Mouse (Mus musculus): ENCODE data around the gene Slc2a4. TPM values are rescaled to one million over a fixed set of nuclear protein-coding genes. Genes with fewer than 3 reads are reported as not detected.

Slc2a4 gene
- polyA plus RNA-seq, 1 experiment from 2014 or later = 22.4 TPM

DNA sequence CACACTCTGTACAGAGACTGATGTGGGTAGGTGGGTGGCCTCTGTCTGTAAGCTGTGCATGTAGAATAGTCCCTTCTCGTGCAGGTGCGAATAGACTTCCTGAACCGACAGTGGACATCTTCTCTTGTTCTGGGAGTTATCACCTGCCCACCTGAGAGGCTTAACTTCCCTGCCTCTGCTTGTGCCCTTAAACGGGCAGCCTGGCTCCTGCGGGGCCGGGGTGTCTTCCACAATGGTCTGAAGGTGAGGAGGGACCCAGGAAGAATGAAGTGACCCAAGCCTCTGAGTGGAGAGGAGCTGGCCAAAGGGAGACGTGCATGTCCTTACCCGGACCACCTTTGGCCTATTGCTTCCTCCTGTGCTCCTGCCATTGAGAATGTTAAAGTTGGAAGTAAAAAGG lies 37.8 kb downstream of the Slc2a4 start:
- Histone ChIP-seq H3K9me3 (ENCODE audit: low read length) (no peaks in the 10 kb centered on the region), H3K36me3 (ENCODE audit: insufficient read depth, low read length) (peaks cover 82% of the 10 kb centered on the region), H3K27me3 (ENCODE audit: insufficient read depth, low read length) (no peaks in the 10 kb centered on the region), H3K4me2 (replicated peaks; ENCODE audit: low read depth, low read length) (no peak overlapping the region), H3K27ac (ENCODE audit: low read length) (no peak overlapping the region), H3K4me1 (ENCODE audit: insufficient read depth, low read length) (peaks cover 14% of the 10 kb centered on the region), H3K4me3 (ENCODE audit: low read length) (no peak overlapping the region), H3K9ac (replicated peaks; ENCODE audit: low read length) (no peak overlapping the region)
- WGBS = 89% methylated on average over 8 of the region's 8 CpGs
- no peak for ATAC-seq (ENCODE audit: low FRiP score, low TSS enrichment)

DNA sequence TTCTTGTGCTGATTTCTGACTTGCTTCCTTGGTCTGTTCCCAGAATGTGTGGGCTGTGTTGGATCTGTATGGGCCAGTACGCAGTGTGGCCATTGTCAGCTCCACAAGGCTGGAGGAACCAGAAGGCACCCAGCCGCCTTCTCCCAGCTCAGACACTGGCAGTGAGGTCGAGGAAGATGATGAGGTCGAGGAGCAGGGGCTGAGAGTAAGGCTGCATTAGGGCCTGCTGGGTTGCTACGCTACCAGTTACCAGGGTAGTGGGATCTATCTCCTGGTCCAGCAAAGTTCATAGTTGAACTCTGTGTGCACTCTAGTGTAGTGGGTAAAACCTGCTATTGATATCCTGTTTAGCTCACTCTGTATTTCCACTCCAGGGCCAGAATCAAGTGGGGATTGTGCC lies 38.8 kb downstream of the Slc2a4 start:
- ATAC-seq (ENCODE audit: low FRiP score, low TSS enrichment) = no peak
- Histone ChIP-seq H3K36me3 (ENCODE audit: insufficient read depth, low read length) (peaks cover 87% of the 10 kb centered on the region), H3K4me1 (ENCODE audit: insufficient read depth, low read length) (peaks cover 7% of the 10 kb centered on the region), H3K4me3 (ENCODE audit: low read length) (no peak overlapping the region), H3K9ac (replicated peaks; ENCODE audit: low read length) (no peak overlapping the region), H3K4me2 (replicated peaks; ENCODE audit: low read depth, low read length) (no peak overlapping the region), H3K9me3 (ENCODE audit: low read length) (no peaks in the 10 kb centered on the region), H3K27me3 (ENCODE audit: insufficient read depth, low read length) (no peaks in the 10 kb centered on the region), H3K27ac (ENCODE audit: low read length) (no peak overlapping the region)
- 91% methylated on average over 5 of the region's 5 CpGs for WGBS

DNA sequence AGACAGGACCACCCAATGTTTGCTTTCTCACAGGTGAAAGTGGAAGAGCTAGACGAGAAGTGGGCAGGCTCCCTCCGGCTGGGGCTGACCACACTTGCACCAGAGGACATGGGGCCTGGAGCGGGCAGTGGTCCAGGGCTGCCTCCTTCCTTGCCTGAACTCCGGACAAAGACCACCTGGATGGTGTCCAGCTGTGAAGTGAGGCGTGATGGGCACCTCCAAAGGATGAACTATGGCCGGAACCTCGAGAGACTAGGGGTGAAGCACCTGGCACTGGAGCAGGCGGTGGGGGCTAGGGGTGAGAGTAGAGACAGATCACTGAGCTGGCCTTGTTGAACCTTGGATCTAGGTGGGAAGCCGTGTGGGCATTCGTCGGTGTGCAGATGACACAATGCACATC lies 39.3 kb downstream of the Slc2a4 start:
- H3K9ac ChIP-seq (replicated peaks; ENCODE audit: low read length) = no peak overlapping the region
- 87% methylated on average over 11 of the region's 11 CpGs for WGBS
- H3K36me3 ChIP-seq (ENCODE audit: insufficient read depth, low read length) = peaks cover 92% of the 10 kb centered on the region
- no peak overlapping the region for H3K4me3 ChIP-seq (ENCODE audit: low read length)
- no peak overlapping the region for H3K27ac ChIP-seq (ENCODE audit: low read length)
- no peak for ATAC-seq (ENCODE audit: low FRiP score, low TSS enrichment)
- no peak overlapping the region for H3K4me2 ChIP-seq (replicated peaks; ENCODE audit: low read depth, low read length)
- H3K27me3 ChIP-seq (ENCODE audit: insufficient read depth, low read length) = no peaks in the 10 kb centered on the region
- peaks cover 7% of the 10 kb centered on the region for H3K4me1 ChIP-seq (ENCODE audit: insufficient read depth, low read length)
- H3K9me3 ChIP-seq (ENCODE audit: low read length) = no peaks in the 10 kb centered on the region

DNA sequence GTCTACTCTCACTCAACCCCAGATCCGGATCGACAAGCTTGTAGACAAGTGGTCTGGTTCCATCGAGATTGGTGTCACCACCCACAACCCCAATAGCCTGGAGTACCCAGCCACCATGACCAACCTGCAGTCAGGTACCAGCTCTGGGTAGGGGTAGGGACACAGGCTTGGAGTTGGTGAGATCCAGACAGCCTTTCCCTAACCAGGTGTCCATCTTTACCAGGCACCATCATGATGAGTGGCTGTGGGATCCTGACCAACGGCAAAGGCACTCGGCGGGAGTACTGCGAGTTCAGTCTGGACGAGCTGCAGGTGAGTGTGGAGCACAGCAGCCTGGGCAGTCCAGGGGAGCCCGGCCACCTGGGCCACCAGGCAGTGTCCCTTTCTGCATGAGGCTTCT lies 43.7 kb downstream of the Slc2a4 start:
- Histone ChIP-seq H3K4me3 (ENCODE audit: low read length) (no peak overlapping the region), H3K27ac (ENCODE audit: low read length) (no peak overlapping the region), H3K4me2 (replicated peaks; ENCODE audit: low read depth, low read length) (no peak overlapping the region), H3K36me3 (ENCODE audit: insufficient read depth, low read length) (peaks cover 54% of the 10 kb centered on the region), H3K27me3 (ENCODE audit: insufficient read depth, low read length) (no peaks in the 10 kb centered on the region), H3K4me1 (ENCODE audit: insufficient read depth, low read length) (peaks cover 24% of the 10 kb centered on the region), H3K9ac (replicated peaks; ENCODE audit: low read length) (no peak overlapping the region), H3K9me3 (ENCODE audit: low read length) (no peaks in the 10 kb centered on the region)
- 95% methylated on average over 9 of the region's 9 CpGs for WGBS
- no peak for ATAC-seq (ENCODE audit: low FRiP score, low TSS enrichment)

DNA sequence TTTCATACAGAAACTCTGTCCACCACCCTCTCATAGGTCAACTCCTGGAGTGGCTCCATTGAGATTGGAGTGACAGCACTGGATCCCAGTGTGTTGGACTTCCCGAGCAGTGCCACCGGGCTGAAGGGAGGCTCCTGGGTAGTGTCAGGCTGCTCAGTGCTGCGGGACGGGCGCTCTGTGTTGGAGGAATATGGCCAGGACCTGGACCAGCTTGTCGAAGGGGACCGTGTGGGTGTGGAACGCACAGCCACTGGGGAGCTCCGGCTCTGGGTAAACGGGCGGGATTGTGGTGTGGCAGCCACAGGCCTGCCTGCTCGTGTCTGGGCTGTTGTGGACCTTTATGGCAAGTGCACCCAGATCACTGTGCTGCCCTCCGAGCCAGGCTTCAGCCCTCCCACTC lies 45.0 kb downstream of the Slc2a4 start:
- WGBS = 82% methylated on average over 13 of the region's 13 CpGs
- Histone ChIP-seq H3K27ac (ENCODE audit: low read length) (no peak overlapping the region), H3K36me3 (ENCODE audit: insufficient read depth, low read length) (peaks cover 41% of the 10 kb centered on the region), H3K4me1 (ENCODE audit: insufficient read depth, low read length) (peaks cover 31% of the 10 kb centered on the region), H3K9me3 (ENCODE audit: low read length) (no peaks in the 10 kb centered on the region), H3K27me3 (ENCODE audit: insufficient read depth, low read length) (no peaks in the 10 kb centered on the region), H3K4me2 (replicated peaks; ENCODE audit: low read depth, low read length) (peak overlapping the region; percentile 93), H3K4me3 (ENCODE audit: low read length) (no peak overlapping the region; the same call in 1 of the 2 replicates), H3K9ac (replicated peaks; ENCODE audit: low read length) (no peak overlapping the region)
- no peak for ATAC-seq (ENCODE audit: low FRiP score, low TSS enrichment)

DNA sequence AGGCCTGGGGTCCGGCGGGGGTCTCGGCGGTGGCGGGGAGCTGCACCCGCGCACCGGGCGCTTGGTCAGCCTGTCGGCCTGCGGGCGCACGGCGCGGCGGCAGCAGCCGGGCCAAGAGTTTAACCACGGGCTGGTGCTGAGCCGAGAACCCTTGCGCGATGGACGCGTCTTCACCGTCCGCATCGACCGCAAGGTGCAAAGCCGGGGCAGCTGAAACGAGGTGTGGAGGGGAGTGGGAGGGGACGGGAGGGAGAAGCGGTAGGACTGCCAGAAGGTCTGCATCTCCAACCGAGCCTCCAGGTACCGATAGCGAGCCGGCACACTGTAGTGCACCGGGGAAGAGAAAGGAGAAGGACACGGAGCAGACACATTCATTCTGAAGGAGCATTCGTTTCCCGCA lies 46.0 kb downstream of the Slc2a4 start:
- ATAC-seq (ENCODE audit: low FRiP score, low TSS enrichment) = 0 out of 2 replicates have a peak, but pooled peaks have one; percentile 1
- under 1% methylated on average over 38 of the region's 39 CpGs for WGBS

DNA sequence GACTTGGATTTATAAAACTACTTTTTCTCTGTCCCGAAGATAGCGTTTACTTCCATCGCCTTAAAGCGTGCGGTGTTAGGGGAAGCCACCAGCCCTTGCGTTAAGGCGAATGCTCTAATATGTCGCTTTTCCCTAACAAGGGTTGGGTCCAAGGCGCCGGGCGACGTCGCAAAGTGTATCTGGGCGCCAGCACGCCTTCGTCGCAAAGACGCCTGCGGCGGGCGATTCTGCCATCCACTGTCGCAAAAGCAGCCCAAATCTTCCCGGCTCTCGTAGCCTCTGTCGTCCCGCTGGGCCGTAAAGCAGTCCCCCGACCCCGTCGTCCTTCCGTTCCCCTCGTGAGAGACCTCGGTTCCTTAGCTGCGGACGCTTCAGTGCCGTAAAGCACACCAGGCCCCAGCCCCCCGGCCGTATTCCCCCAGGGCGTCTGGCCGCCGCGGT lies 46.6 kb downstream of the Slc2a4 start:
- no peaks in the 10 kb centered on the region for H3K9me3 ChIP-seq (ENCODE audit: low read length)
- H3K4me1 ChIP-seq (ENCODE audit: insufficient read depth, low read length) = peaks cover 31% of the 10 kb centered on the region
- H3K4me3 ChIP-seq (ENCODE audit: low read length) = peak overlapping the region; percentile 88
- peak overlapping the region; percentile 93 for H3K4me2 ChIP-seq (replicated peaks; ENCODE audit: low read depth, low read length)
- H3K36me3 ChIP-seq (ENCODE audit: insufficient read depth, low read length) = peaks cover 25% of the 10 kb centered on the region
- no peaks in the 10 kb centered on the region for H3K27me3 ChIP-seq (ENCODE audit: insufficient read depth, low read length)
- H3K9ac ChIP-seq (replicated peaks; ENCODE audit: low read length) = peak overlapping the region; percentile 99
- H3K27ac ChIP-seq (ENCODE audit: low read length) = peak overlapping the region; percentile 99
- ATAC-seq (ENCODE audit: low FRiP score, low TSS enrichment) = peak; percentile 85
- WGBS = under 1% methylated on average over 42 of the region's 42 CpGs

More for the DNA sequence above, 46.0 kb downstream of the Slc2a4 start:
- Histone ChIP-seq H3K4me2 (replicated peaks; ENCODE audit: low read depth, low read length) (peak overlapping the region; percentile 93), H3K9ac (replicated peaks; ENCODE audit: low read length) (peak overlapping the region; percentile 99), H3K27me3 (ENCODE audit: insufficient read depth, low read length) (no peaks in the 10 kb centered on the region), H3K36me3 (ENCODE audit: insufficient read depth, low read length) (peaks cover 31% of the 10 kb centered on the region), H3K4me1 (ENCODE audit: insufficient read depth, low read length) (peaks cover 31% of the 10 kb centered on the region), H3K4me3 (ENCODE audit: low read length) (peak overlapping the region; percentile 88), H3K27ac (ENCODE audit: low read length) (peak overlapping the region; percentile 99), H3K9me3 (ENCODE audit: low read length) (no peaks in the 10 kb centered on the region)

DNA sequence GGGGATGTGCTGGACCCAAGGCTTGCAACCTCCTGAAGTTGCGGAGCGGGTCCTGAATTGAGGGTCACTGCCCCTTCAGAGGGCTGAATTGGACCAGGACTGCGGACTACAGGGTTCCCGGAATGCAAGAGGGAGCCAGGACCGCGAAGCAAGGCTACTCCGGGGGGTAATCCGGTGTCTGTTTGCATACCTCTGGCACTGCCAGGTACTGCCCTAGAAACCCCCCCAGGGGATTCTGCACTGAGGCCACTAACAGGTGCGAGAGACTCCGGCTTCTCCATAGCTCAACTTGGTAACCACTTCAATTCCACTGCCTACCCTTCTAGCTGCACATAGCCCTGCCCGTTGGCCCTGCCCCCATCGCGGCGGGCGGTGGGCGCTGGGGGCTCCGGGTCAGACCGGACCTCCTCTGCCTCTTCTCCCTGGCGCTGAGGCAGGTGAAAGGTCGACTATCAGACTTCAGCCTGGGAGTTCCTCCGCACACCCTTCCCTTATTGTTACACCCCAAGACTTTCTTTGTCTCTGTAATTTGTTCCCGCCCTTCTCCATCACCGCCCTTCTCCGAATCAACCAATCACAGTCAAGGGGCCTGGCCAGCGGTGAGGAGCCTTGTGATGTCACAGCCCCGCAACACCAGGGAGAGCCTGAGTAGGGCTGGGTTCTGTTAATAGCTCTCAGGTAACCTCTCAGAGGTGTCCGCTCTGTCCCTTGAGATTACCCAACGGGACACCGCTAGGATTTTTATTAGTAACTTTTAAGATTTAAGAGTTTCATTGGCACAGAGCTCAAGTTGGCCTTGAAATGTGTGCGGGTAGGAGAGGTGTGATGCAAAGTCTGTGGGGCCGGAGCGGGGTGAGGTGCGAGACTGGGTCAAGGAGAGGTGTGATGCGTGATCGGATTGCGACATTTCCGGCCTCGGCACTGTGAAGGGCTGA lies 47.2 kb downstream of the Slc2a4 start, which contains the start of the genes 2810408A11Rik and Neurl4:
2810408A11Rik (minus strand) TSS at position 517 of the 935 bp plus-strand sequence.
Neurl4 (plus strand) TSS at position 602 of the 935 bp plus-strand sequence.
- H3K27ac ChIP-seq (ENCODE audit: low read length) = peak within 1 kb of the TSS; percentile 99
- under 1% methylated on average over 38 of the region's 38 CpGs for WGBS
- H3K4me2 ChIP-seq (replicated peaks; ENCODE audit: low read depth, low read length) = peak within 1 kb of the TSS; percentile 93
- ATAC-seq (ENCODE audit: low FRiP score, low TSS enrichment) = peak; percentile 95
- H3K36me3 ChIP-seq (ENCODE audit: insufficient read depth, low read length) = peaks cover 19% of the 10 kb centered on the region
- peak within 1 kb of the TSS; percentile 88 for H3K4me3 ChIP-seq (ENCODE audit: low read length)
- peak within 1 kb of the TSS; percentile 99 for H3K9ac ChIP-seq (replicated peaks; ENCODE audit: low read length)
- no peaks in the 10 kb centered on the region for H3K9me3 ChIP-seq (ENCODE audit: low read length)
- no peaks in the 10 kb centered on the region for H3K27me3 ChIP-seq (ENCODE audit: insufficient read depth, low read length)
- peaks cover 31% of the 10 kb centered on the region for H3K4me1 ChIP-seq (ENCODE audit: insufficient read depth, low read length)

DNA sequence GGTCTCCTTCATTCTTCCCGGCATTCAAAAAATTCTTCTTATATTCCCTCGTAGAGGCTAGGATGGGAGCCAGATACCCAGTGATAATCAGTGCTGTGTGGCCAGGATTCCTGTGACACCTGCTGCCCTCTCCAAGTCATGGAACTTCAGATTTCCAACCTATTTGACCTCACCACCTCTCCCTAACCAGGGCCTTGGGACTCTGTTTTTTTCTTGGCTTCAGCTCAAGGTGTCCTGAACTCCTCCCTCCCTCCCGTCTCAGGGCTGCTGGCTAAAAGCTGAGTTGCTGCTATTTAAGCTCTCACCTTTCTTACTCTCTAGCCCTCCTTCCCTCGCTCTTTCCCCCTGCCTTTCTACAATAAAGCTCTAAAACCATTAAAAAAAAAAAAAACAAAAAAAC lies 48.1 kb downstream of the Slc2a4 start:
- peak overlapping the region; percentile 88 for H3K4me3 ChIP-seq (ENCODE audit: low read length)
- peak overlapping the region; percentile 99 for H3K27ac ChIP-seq (ENCODE audit: low read length)
- WGBS = 21% methylated on average over 4 of the region's 4 CpGs
- peaks cover 31% of the 10 kb centered on the region for H3K4me1 ChIP-seq (ENCODE audit: insufficient read depth, low read length)
- ATAC-seq (ENCODE audit: low FRiP score, low TSS enrichment) = no peak
- H3K9me3 ChIP-seq (ENCODE audit: low read length) = no peaks in the 10 kb centered on the region
- H3K27me3 ChIP-seq (ENCODE audit: insufficient read depth, low read length) = no peaks in the 10 kb centered on the region
- peaks cover 13% of the 10 kb centered on the region for H3K36me3 ChIP-seq (ENCODE audit: insufficient read depth, low read length)
- peak overlapping the region; percentile 93 for H3K4me2 ChIP-seq (replicated peaks; ENCODE audit: low read depth, low read length)
- peak overlapping the region; percentile 99 for H3K9ac ChIP-seq (replicated peaks; ENCODE audit: low read length)

DNA sequence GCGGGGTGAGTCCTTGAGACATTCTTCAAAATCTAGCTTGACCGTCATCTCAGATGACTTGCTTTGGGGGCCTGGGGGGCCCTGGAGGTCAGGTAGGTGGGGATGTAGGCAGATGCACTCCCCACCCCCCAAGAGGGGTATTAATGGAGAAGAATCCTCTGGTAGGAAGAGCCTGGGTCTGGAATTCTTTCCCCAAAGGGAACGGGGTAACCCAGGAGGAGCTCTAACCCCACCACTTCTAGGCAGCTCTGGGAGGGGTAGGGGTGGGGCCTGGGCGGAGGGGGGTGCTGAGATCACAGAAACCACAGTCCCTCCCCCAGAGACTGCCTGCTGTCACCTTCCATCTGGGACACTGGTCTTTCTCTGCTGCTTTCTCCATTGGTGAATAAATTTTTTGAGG lies 52.7 kb downstream of the Slc2a4 start, which contains the start of gene Acap1:
Acap1 (minus strand) TSS at position 249 of the 400 bp plus-strand sequence.
- H3K9ac ChIP-seq (replicated peaks; ENCODE audit: low read length) = no peak within 1 kb of the TSS; the same call in 1 of the 2 replicates
- no peak within 1 kb of the TSS for H3K4me3 ChIP-seq (ENCODE audit: low read length)
- no peaks in the 10 kb centered on the region for H3K36me3 ChIP-seq (ENCODE audit: insufficient read depth, low read length)
- no peaks in the 10 kb centered on the region for H3K27me3 ChIP-seq (ENCODE audit: insufficient read depth, low read length)
- no peak within 1 kb of the TSS for H3K4me2 ChIP-seq (replicated peaks; ENCODE audit: low read depth, low read length)
- 66% methylated on average over 4 of the region's 4 CpGs for WGBS
- H3K4me1 ChIP-seq (ENCODE audit: insufficient read depth, low read length) = peaks cover 21% of the 10 kb centered on the region
- no peak for ATAC-seq (ENCODE audit: low FRiP score, low TSS enrichment)
- H3K9me3 ChIP-seq (ENCODE audit: low read length) = no peaks in the 10 kb centered on the region
- H3K27ac ChIP-seq (ENCODE audit: low read length) = no peak within 1 kb of the TSS

Data from kidney, embryonic 16.5 days (tissue).